Mouse (Mus musculus): ENCODE data around the gene Capza1. TPM values are rescaled to one million over a fixed set of nuclear protein-coding genes. Genes with fewer than 3 reads are reported as not detected.

Capza1 gene
- total RNA-seq, 2 experiments from 2014 or later: 30.8 to 33.5 TPM

Other genes with a start within 250 kb of the Capza1 start
- 10 to 100 TPM; 20.4 to 26.4 TPM for gene Slc16a1, start 225.8 kb downstream of the Capza1 start, total RNA-seq (2021)
- 10 to 100 TPM; 34.7 to 37.9 TPM for gene Ppm1j, start 83.4 kb downstream of the Capza1 start, total RNA-seq (2021)
- gene Fam19a3, start 82.7 kb downstream of the Capza1 start, total RNA-seq (2021): 1 to 10 TPM; 3.2 to 4.0 TPM
- gene Rhoc, start 76.1 kb downstream of the Capza1 start, total RNA-seq (2021): 10 to 100 TPM; 59.8 to 78.3 TPM
- gene Mov10, start 45.9 kb downstream of the Capza1 start, total RNA-seq (2021): 1 to 10 TPM; 3.0 to 4.8 TPM
- gene St7l, start 500 bp downstream of the Capza1 start, total RNA-seq (2021): 10 to 100 TPM; 14.0 to 17.3 TPM
- gene Wnt2b, start 97.4 kb upstream of the Capza1 start, total RNA-seq (2021): under 1 TPM; 0.78 to 0.86 TPM
- gene Cttnbp2nl, start 188.6 kb upstream of the Capza1 start, total RNA-seq (2021): 10 to 100 TPM in 1 of 2 experiments, 1 to 10 TPM in 1; 7.5 to 13.9 TPM
- gene 4930564D02Rik, start 202.3 kb upstream of the Capza1 start, total RNA-seq (2021): not detected

Data from gastrocnemius, postnatal 14 days (tissue).